Mouse (Mus musculus) kidney, postnatal 0 days (tissue): ENCODE measurements around the gene Ddx31. TPM values are rescaled to one million over a fixed set of nuclear protein-coding genes. Genes with fewer than 3 reads are reported as not detected.

Source experiments
- ATAC-seq: fragments of 200-750 bp; cut with Nextera tagmentation; replicated peaks from 2 replicates; pipeline ENCODE4 v1.8.0; 2017; ENCODE audit warnings: low read depth, moderate number of reproducible peaks, moderate TSS enrichment, moderate library complexity; ENCODE audit not compliant: low FRiP score
- DNase-seq: peaks from one replicate; pipeline ENCODE4 v3.0.0-alpha.2; 2016; ENCODE audit warnings: low spot score
- H3K27ac ChIP-seq: fragments of 300-500 bp; sonication (generic); 2 replicates; pipeline ENCODE4 v1.5.1; 2014; ENCODE audit warnings: mild to moderate bottlenecking
- H3K27me3 ChIP-seq: fragments of 300-500 bp; sonication (generic); 2 replicates; pipeline ENCODE4 v1.6.1; 2014; ENCODE audit warnings: low read length, mixed read lengths; ENCODE audit not compliant: insufficient read depth
- H3K36me3 ChIP-seq: fragments of 300-500 bp; sonication (generic); 2 replicates; pipeline ENCODE4 v1.6.1; 2014; ENCODE audit warnings: low read length, mixed read lengths; ENCODE audit not compliant: insufficient read depth
- H3K4me1 ChIP-seq: fragments of 300-500 bp; sonication (generic); replicated peaks from 2 replicates; pipeline ENCODE4 v1.6.1; 2014; ENCODE audit warnings: antibody characterized with exemption, low read length, mixed read lengths; ENCODE audit not compliant: insufficient read depth
- H3K4me2 ChIP-seq: fragments of 300-500 bp; sonication (generic); 2 replicates; pipeline ENCODE4 v1.6.1; 2014; ENCODE audit warnings: mild to moderate bottlenecking, low read length, moderate library complexity, mixed read lengths
- H3K4me3 ChIP-seq: fragments of 300-500 bp; sonication (generic); replicated peaks from 2 replicates; pipeline ENCODE4 v1.5.1; 2014; ENCODE audit warnings: low read depth, low read length
- H3K9ac ChIP-seq: fragments of 300-500 bp; sonication (generic); 2 replicates; pipeline ENCODE4 v1.6.1; 2014; ENCODE audit warnings: low read depth, low read length
- H3K9me3 ChIP-seq: fragments of 300-500 bp; sonication (generic); replicated peaks from 2 replicates; pipeline ENCODE4 v1.6.1; 2016; ENCODE audit warnings: low read length, inconsistent platforms, mixed read lengths
- CTCF ChIP-seq: IDR thresholded peaks from 2 replicates; pipeline ENCODE4 v1.5.1; 2016; ENCODE audit warnings: antibody characterized with exemption, low read depth, mild to moderate bottlenecking, moderate library complexity
- WGBS: fragments of 180-500 bp; shearing (Covaris S2); extraction: QIAGEN DNeasy Blood & Tissue Kit; methylation state at CpG from one replicate; pipeline ENCODE4 v1.1.7; 2014; 5-methylcytosine and 5-hydroxymethylcytosine counted together
- polyA plus RNA-seq: library from polyadenylated mRNA; unstranded; fragments of >200 nt; fragmentation: Nextera tagmentation; extraction: Ambion mirVana; gene quantifications from 2 replicates; pipeline ENCODE4 v1.2.1, GENCODE M21; 2015

The Ddx31 gene
- polyA plus RNA-seq, 1 experiment from 2014 or later: 8.7 TPM

DNA sequence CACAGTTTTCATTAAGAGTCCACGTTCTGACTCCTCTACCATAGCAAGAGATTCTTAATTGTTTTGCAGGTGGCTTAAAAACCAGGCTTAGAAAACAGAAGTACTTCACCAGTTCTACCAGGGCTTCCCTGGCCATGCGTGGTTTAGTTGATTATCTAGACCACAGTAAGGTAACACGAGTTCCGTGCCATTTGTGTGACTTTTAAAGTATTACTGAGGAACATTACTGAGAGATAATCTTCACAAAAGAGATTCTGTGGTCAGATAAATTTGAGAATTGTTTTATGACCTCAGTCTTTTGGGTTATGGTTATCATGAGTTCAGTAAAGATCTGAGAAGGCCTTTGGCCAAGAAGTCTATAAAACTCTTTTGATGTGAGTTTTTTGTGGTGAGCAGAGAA, 19.1 kb downstream of the Ddx31 start:
- 93% methylated on average over 4 of the region's 4 CpGs for WGBS
- Histone ChIP-seq H3K27ac (no peak overlapping the region), H3K36me3 (peaks cover 49% of the 10 kb centered on the region), H3K4me2 (no peak overlapping the region), H3K27me3 (no peaks in the 10 kb centered on the region), H3K9ac (no peak overlapping the region), H3K9me3 (no peaks in the 10 kb centered on the region), H3K4me3 (no peak overlapping the region), H3K4me1 (no peaks in the 10 kb centered on the region)
- DNase-seq: no peak
- no peak for ATAC-seq
- no peak for TF ChIP-seq CTCF

DNA sequence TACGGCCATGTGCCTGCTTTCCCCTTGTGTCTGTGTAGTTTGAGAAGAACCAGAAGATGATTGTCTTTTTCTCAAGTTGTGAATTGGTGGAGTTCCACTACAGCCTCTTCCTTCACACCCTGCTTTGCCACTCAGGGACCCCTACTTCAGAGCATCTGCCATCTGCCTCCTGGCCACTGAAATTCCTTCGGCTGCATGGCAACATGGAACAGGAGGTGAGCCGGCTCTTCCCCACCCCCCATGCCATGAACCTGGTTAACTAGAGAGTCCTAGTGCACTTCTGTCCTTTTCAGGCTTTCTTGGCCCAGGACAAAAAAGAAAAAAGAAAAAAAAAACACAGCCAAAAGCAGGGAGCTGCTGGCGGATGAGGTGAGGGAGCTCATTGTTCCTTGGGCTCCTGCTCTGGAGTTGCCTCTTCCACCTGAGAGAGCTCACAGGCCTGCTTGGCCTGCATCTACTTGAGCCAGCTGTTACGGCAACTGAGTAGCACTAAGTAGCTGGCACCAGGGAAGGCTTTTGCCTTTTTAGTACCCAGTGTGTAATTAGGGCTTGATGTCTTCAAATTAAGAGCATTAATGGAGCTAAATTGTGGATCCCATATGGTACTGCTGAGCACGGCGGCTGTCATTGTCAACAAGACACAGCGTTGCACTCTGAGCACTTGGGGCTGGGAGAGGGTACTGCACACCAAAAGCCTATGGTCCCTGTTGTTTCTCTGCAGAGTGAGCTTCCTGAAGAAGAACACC, 20.6 kb downstream of the Ddx31 start:
- H3K36me3 ChIP-seq: peaks cover 55% of the 10 kb centered on the region
- WGBS: 92% methylated on average over 8 of the region's 8 CpGs
- ATAC-seq: no peak

DNA sequence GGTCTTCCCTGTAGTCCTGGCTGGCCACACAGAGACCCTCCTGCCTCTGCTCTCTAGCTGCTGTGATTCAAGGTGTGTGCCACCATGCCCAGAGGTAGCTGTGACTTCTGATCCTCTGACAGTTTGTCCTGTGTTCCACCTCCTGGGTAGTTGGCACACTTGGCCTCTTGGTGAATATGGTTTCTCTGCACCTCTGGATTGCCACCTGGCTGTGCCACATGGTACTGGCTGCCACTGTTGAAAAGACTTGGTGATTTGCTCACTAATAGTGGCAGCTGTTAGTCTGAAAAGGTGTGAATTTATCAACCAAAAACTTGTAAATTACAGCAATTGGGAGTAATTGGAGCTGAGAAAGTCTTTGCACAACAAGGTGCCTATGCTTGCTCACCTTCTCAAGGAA, 23.7 kb downstream of the Ddx31 start:
- Histone ChIP-seq H3K27ac (no peak overlapping the region), H3K9me3 (no peaks in the 10 kb centered on the region), H3K9ac (no peak overlapping the region), H3K4me1 (no peaks in the 10 kb centered on the region), H3K27me3 (no peaks in the 10 kb centered on the region), H3K36me3 (peaks cover 41% of the 10 kb centered on the region), H3K4me2 (no peak overlapping the region), H3K4me3 (no peak overlapping the region)
- DNase-seq (no peak), ATAC-seq (no peak)
- peak; percentile 46; the same call in 1 of the 2 replicates for TF ChIP-seq CTCF

More for the DNA sequence above, 20.6 kb downstream of the Ddx31 start:
- Histone ChIP-seq H3K4me1 (no peaks in the 10 kb centered on the region), H3K4me3 (no peak overlapping the region), H3K4me2 (no peak overlapping the region), H3K27ac (no peak overlapping the region), H3K9me3 (no peaks in the 10 kb centered on the region), H3K27me3 (no peaks in the 10 kb centered on the region), H3K9ac (no peak overlapping the region)
- no peak for DNase-seq
- TF ChIP-seq CTCF: no peak

DNA sequence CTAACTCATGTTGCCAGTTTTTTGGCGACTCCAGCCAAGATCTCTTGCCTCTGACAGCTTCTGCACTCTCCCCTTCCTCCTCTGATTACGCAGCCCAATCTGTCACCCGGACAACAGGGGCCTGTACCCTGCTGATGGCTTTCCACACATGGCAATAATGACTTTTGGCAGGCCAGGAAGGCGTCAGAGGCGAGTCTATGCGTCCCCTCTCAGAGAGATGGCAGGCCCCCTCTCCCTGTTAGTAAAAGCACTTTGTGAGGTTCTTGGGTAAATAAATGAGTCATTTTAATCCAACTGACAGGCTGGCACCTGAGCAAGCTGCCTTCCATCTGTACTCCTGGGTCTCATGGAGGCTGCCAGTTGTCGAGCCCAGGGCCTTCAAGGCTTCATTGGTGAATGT, 27.3 kb downstream of the Ddx31 start:
- no peaks in the 10 kb centered on the region for H3K27me3 ChIP-seq
- H3K9ac ChIP-seq: no peak overlapping the region
- 55% methylated on average over 7 of the region's 7 CpGs for WGBS
- H3K4me2 ChIP-seq: no peak overlapping the region
- no peak for TF ChIP-seq CTCF
- no peaks in the 10 kb centered on the region for H3K4me1 ChIP-seq
- no peak overlapping the region for H3K27ac ChIP-seq
- DNase-seq (no peak), ATAC-seq (no peak)
- H3K4me3 ChIP-seq: no peak overlapping the region
- H3K9me3 ChIP-seq: no peaks in the 10 kb centered on the region
- H3K36me3 ChIP-seq: peaks cover 22% of the 10 kb centered on the region

DNA sequence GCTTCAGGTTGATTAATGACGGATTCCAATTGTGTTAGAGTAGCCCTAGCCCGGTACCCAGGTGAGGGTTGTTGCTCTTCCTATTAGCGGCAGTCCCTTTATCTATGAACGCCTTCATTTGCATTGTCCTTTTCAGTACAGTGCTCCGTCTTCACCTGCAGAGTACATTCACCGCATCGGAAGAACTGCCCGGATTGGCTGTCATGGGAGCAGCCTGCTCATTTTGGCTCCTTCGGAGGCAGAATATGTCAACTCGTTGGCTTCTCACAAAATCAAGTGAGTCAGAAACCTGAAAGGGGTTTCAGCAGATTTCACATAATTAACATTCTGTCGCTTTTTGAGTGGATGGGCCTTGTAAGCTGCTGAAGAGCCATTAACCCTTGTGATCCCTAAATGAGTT, 35.3 kb downstream of the Ddx31 start:
- no peak overlapping the region for H3K9ac ChIP-seq
- peaks cover 39% of the 10 kb centered on the region for H3K36me3 ChIP-seq
- no peak for ATAC-seq
- H3K27ac ChIP-seq: no peak overlapping the region
- TF ChIP-seq CTCF: no peak
- H3K4me2 ChIP-seq: no peak overlapping the region
- no peak overlapping the region for H3K4me3 ChIP-seq
- H3K4me1 ChIP-seq: no peaks in the 10 kb centered on the region
- no peaks in the 10 kb centered on the region for H3K9me3 ChIP-seq
- 91% methylated on average over 11 of the region's 11 CpGs for WGBS
- H3K27me3 ChIP-seq: no peaks in the 10 kb centered on the region
- DNase-seq: no peak

DNA sequence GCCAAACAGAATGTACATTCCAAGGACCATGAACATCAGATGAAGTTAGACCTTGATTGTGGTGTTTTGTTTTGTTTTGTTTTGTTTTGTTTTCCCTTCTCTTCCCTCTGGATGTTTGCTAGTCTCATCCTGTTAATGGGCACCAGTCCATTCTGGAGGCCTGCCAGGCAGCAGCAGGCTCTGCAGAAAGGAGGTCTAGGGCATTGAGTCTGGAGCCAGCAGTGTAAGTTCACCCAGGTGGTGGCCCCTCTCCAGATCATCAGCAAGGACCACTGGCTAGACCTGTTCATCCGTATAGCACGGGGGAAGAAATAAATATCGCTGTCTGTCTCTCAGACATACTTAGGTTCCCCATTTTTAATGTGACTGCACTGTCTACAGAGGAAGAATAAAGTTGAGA, 41.1 kb downstream of the Ddx31 start:
- Histone ChIP-seq H3K9ac (no peak overlapping the region), H3K27ac (no peak overlapping the region), H3K4me2 (no peak overlapping the region), H3K4me3 (no peak overlapping the region), H3K4me1 (no peaks in the 10 kb centered on the region), H3K27me3 (no peaks in the 10 kb centered on the region), H3K9me3 (no peaks in the 10 kb centered on the region), H3K36me3 (peaks cover 37% of the 10 kb centered on the region)
- no peak for TF ChIP-seq CTCF
- DNase-seq: no peak
- ATAC-seq: no peak
- WGBS: 87% methylated on average over 3 of the region's 3 CpGs

DNA sequence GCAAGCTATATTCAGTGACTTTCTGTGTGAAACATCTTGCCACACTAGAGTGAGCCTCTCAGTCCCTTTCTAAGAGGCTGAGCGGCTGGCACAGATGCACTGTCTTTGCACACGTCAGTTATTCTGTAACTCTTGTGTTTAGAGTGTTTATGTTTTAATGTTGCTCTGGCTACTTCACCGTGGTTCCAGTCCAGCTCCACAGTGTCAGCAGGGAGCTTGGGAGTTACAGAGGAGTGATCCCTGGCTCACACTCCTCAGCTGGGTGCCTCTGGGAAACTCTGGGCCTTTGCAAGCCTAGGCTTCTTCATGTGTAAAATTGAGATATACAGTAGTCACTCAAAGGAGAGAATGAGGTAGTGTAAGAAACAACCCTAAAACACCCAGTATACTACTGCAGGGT, 41.8 kb downstream of the Ddx31 start:
- Histone ChIP-seq H3K4me1 (no peaks in the 10 kb centered on the region), H3K27me3 (no peaks in the 10 kb centered on the region), H3K9me3 (no peaks in the 10 kb centered on the region), H3K9ac (no peak overlapping the region), H3K27ac (no peak overlapping the region), H3K4me3 (no peak overlapping the region), H3K4me2 (no peak overlapping the region), H3K36me3 (peaks cover 33% of the 10 kb centered on the region)
- WGBS: 84% methylated on average over 3 of the region's 3 CpGs
- DNase-seq (no peak), ATAC-seq (no peak)
- no peak for TF ChIP-seq CTCF
